Mouse (Mus musculus) myocyte (in vitro differentiated cells): ENCODE results near the gene Plod2.

ENCODE experiments used
- CEBPB ChIP-seq: IDR thresholded peaks from 2 replicates; pipeline ENCODE4 v1.6.1; 2011; ENCODE audit warnings: mild to moderate bottlenecking, moderate library complexity; ENCODE audit not compliant: poor library complexity, insufficient read depth, severe bottlenecking
- E2F4 ChIP-seq: IDR thresholded peaks from one replicate; pipeline ENCODE4 v1.6.1; 2011; ENCODE audit warnings: mild to moderate bottlenecking, control low read depth, moderate library complexity; ENCODE audit not compliant: insufficient read depth
- POLR2A ChIP-seq: IDR thresholded peaks from one replicate; pipeline ENCODE4 v1.6.1; 2011; ENCODE audit warnings: low read depth, mild to moderate bottlenecking, control low read depth, moderate library complexity; ENCODE audit not compliant: insufficient read length
- REST ChIP-seq: IDR thresholded peaks from one replicate; pipeline ENCODE4 v1.6.1; 2011; ENCODE audit warnings: mild to moderate bottlenecking, control low read depth, moderate library complexity; ENCODE audit not compliant: insufficient read depth, insufficient read length
- SRF ChIP-seq: IDR thresholded peaks from one replicate; pipeline ENCODE4 v1.6.1; 2011; ENCODE audit warnings: low read depth; ENCODE audit not compliant: control insufficient read depth, insufficient read length
- TCF3 ChIP-seq: IDR thresholded peaks from one replicate; pipeline ENCODE4 v1.6.1; 2011; ENCODE audit warnings: low read depth, control low read depth; ENCODE audit not compliant: insufficient read length
- USF1 ChIP-seq: IDR thresholded peaks from one replicate; pipeline ENCODE4 v1.6.1; 2011; ENCODE audit warnings: low read depth, mild to moderate bottlenecking, control low read depth, moderate library complexity

GRCm38 (mm10) chr9:92548603-92549002 is 6.6 kb downstream of the Plod2 start:
- no peak for TF ChIP-seq POLR2A
- no peak for TF ChIP-seq TCF3
- TF ChIP-seq CEBPB: no peak
- no peak for TF ChIP-seq REST
- no peak for TF ChIP-seq SRF
- no peak for TF ChIP-seq USF1
- no peak for TF ChIP-seq E2F4
